Mouse (Mus musculus) right cerebral cortex, postnatal 10 days (tissue): ENCODE results near the gene Uqcc2.

ENCODE experiments used
- DNase-seq, 2 experiments: peaks; one replicate each; pipeline ENCODE4 v3.0.0; 2021; ENCODE audit warnings: low spot score in 2 of 2

The Uqcc2 gene

GRCm38 (mm10) chr17:27123813-27124375 lies 9.8 kb downstream of the Uqcc2 start:
- DNase-seq, result no peak

DNA sequence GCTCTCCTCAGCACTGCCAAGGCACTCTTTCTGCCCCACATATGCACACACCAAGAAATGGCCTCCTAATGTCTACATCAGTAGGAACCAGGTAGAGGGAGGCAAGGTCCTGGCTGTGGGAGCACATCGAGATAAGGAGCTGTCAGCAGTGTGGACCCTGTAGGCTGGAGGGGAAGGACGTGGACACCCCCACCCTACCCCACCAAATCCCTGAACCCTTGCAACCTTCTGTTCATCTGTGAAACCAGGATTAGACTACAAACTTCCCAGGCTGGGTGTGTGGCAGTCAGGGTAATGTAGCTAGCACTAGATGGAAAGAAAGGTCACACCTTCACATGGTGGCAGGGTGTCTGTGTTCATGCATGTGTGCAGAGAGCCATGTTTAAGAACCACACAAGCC lies 10.6 kb downstream of the Uqcc2 start:
- DNase-seq, result no peak

GRCm38 (mm10) chr17:27122701-27123100 lies 11.0 kb downstream of the Uqcc2 start:
- no peak for DNase-seq

DNA sequence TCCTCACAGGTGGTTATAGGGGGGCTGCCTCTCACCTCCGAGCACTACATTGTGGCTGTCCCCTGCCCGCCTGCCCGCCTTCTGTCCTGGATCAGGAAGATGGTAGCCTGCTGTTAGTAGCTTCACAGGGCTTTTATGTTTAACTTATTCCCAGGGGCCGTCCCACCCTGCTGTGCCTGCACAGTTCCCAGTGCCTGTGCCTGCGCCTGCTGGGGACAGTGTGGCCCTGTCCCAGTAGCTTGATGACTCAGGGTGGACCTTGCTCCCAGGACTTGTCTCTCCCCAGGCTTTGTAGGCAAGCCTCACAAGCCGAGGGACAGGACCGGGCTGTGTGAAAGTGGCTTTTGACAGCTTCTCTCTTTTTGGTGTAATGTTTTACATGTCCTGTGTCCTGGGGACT lies 11.9 kb downstream of the Uqcc2 start:
- no peak for DNase-seq

- DNase-seq, result no peak
These were observed 12.4 kb downstream of the Uqcc2 start for GRCm38 (mm10) chr17:27121266-27121665.

GRCm38 (mm10) chr17:27120561-27121024 lies 13.1 kb downstream of the Uqcc2 start:
- peak; percentile 82 to 84 for DNase-seq

- no peak for DNase-seq
These were observed 13.8 kb downstream of the Uqcc2 start for GRCm38 (mm10) chr17:27119954-27120353.

- DNase-seq, result no peak
These were observed 14.2 kb downstream of the Uqcc2 start for GRCm38 (mm10) chr17:27119540-27119895.

DNA sequence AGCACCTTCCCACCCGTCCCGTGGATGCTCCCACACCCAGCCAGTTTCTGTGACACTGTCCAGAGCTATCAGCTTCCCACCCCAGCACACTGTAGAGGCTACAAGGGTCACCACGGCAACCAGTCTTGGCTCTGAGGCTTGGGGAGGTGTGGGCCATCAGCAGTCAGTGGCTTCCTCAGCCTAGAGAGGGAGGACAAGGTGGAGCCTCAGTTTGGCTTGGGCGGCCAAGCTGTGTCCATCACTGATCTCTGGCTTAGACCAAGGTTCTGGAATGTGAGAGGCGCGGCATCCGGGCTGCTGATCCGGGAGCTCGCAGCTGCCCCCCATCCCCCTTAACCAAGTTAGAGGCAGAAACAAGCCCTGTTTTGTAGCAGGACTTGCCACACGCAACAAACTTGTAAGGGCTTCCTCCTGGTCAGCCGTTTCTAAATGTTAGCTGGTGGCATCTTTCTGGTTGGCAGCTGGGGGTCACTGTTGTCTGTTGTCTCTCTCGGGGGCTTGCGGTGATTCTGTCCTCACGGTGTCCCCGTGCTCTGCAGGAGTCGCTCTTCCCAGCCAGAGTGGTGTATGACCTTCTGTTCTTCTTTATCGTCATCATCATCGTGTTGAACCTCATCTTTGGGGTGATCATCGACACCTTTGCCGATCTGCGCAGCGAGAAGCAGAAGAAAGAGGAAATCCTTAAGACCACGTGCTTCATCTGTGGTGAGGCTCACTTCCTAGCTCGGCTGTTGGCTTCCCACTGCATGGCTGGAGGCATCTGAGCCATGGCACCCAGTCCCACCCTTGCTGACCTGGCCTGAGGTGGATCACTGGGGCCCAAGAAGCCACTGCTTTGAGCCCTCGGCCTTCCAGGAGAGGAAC lies 14.8 kb downstream of the Uqcc2 start:
- DNase-seq, result no peak

DNA sequence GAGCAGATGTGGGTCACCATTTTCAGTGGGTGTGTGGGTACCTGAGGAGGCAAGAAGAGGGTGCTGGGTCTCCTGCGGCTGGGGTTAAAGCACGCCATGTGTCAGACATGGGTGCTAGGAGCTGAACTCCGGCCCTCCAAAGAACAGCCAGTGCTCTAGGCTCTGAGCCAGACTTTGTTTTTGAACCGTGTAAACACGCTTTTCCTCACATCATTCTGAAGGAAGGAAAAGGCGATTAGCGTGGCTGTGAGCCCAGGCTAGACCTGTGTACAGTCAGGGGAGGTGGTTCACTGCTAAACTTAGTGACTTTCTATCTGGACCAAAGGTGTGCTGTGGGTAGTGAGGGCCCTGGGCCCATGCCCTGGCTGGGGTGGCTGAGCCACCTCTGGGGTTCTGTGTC lies 23.6 kb downstream of the Uqcc2 start:
- no peak for DNase-seq

DNA sequence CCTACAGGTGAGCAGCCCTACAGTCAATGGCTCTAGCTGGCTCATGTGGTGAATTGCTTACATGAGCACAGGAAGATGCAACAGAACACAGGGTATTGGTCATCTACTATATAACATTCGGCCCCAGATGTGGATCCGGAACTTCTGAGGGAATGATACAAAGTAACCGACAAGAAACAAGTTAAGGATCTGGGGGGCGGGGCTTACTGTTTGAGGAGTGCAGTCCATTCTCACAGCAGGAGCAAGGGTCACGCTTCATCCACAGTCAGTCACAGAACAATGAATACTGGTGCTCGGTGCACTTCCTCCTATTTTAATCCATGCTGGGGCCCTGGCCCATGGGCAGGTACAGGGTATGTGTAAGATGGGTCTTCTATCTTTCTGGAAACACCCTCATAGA lies 25.8 kb downstream of the Uqcc2 start:
- no peak for DNase-seq

DNA sequence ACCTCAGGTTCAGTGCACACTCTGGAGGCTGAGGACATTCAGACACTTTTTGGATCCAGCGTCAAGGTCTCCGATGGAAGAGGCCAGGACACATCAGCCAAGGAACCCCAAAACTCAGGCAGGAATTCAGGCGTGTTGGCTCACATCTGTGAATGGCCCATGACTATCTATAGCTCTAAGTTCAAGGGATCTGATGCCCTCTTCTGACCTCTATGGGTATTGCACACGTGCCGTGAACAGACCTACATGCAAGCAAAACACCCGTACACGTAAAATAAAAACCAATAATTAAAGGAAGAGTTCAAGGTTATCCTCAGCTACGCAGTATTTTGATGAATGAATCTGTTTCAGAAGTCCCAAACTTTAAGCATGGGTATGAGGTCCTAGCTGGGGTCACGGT lies 27.0 kb downstream of the Uqcc2 start:
- DNase-seq, result no peak

DNA sequence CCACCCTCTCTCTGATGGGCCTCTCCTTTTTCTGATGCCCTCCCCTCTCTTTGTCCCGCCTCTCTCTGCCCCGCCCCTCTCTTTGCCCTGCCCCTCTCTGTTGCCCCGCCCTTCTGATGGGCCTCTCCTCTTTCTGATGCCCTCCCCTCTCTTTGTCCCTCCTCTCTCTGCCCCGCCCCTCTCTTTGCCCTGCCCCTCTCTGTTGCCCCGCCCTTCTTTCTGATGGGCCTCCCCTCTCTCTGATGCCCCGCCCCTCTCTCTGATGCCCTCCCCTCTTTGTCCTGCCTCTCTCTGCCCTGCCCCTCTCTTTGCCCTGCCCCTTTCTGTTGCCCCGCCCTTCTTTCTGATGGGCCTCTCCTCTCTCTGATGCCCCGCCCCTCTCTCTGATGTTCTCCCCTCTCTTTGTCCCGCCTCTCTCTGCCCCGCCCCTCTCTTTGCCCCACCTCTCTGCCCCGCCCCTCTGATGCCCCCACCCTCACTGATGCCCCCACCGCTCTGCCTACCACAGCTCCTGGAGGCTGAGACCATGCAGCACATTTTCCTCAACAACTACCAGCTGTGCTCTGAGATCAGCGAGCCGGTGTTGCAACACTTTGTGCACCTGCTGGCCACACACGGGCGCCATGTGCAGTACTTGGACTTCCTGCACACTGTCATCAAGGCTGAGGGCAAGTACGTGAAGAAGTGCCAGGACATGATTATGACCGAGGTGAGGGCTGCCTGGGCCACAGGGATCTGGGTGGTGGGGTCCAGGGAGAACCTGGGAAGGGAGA lies 27.8 kb downstream of the Uqcc2 start:
- DNase-seq, result no peak

DNA sequence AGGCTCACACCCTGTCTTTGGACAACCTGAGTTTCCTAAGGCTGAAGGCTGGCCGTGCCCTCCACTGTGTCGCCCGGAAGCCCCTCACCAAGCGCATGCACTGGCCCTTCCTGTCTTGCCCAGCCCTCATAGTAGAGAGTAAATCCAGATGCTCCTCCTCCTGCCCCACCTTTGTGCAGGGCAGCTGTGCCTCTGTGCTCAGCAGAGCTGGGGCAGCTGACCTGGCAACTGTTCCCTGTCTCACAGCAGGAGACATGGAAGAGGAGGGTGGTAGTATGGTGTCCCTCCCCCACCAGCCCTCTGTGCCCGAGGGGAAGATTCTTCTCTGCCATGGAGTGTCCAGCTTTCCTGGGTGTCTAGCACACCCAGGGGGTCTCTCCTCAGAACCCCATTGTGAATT lies 32.0 kb downstream of the Uqcc2 start:
- no peak for DNase-seq

- peak; percentile 57 to 60 for DNase-seq
These were observed 38.0 kb downstream of the Uqcc2 start for GRCm38 (mm10) chr17:27095690-27096089.

- no peak for DNase-seq
These were observed 43.6 kb downstream of the Uqcc2 start for GRCm38 (mm10) chr17:27090068-27090467.

GRCm38 (mm10) chr17:27087426-27087825 lies 46.3 kb downstream of the Uqcc2 start:
- no peak for DNase-seq

DNA sequence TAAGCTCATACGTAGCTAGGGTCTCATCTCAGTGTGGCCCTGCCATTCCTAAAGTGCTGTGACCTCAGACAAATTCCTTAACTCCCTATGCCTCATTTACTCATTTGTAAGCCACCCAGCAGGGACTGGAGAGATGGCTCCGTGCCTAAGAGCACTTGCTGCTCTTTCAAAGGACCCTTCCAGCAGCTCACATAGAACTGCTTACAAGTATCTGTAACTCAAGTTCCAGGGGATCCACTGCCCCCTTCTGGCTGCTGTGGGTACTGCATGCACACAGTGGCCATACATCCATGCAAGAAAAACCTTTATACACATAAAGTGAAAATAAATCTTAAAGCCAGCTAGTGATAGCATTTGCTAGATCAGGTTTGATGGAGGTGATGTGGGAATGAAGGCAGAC lies 48.0 kb downstream of the Uqcc2 start:
- peak; percentile 44 to 51 for DNase-seq

GRCm38 (mm10) chr17:27083601-27084000 lies 50.1 kb downstream of the Uqcc2 start:
- DNase-seq, result no peak

- DNase-seq, result no peak
These were observed 50.9 kb downstream of the Uqcc2 start for GRCm38 (mm10) chr17:27082796-27083195.

DNA sequence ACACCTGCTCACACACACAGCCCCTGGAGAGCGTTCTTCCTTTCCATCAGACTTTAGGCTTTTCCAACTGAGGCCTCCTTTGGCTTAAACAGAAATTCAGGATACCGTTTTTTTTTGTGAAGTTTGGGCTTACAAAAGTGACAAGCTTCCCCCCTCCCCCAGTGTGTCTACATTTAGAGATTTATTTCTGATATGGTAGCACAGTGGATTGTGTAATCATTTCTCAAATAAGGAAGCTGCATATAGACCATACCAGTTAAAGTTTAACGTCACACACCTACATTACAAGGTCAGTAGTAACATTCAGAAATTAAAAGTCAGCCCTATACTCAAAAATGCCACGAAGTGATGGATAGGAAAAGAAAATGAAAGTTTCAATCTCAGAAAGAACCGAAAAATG lies 51.8 kb downstream of the Uqcc2 start:
- DNase-seq, result no peak

DNA sequence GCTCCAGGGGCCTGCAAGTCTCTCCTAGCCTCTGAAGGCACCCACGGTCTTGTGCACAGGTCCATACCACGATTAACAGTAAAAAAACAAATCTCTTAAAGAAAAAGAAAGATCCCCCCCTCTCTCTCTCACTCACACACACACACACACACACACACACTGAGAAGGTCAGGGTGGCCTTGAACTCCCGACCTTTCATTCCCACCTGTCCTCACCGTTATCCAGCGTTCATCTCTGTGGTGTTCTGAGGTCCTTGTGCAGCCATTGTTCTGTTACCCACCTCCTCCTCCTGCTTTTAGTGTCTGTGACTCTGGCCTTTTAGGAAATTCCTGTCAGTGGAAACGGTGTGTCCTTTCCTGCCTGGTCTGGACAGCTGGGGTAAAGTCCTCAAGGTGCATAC lies 55.2 kb downstream of the Uqcc2 start:
- no peak for DNase-seq

GRCm38 (mm10) chr17:27077920-27078319 lies 55.8 kb downstream of the Uqcc2 start:
- no peak for DNase-seq
